Mouse (Mus musculus): ENCODE results near the gene Pllp. TPM values are rescaled to one million over a fixed set of nuclear protein-coding genes. Genes with fewer than 3 reads are reported as not detected.
A peak's percentile ranks its signal among the peaks of the same experiment; 100 is the strongest.

Gene Pllp
- polyA plus RNA-seq, 1 experiment from 2014 or later: 16.6 TPM

DNA sequence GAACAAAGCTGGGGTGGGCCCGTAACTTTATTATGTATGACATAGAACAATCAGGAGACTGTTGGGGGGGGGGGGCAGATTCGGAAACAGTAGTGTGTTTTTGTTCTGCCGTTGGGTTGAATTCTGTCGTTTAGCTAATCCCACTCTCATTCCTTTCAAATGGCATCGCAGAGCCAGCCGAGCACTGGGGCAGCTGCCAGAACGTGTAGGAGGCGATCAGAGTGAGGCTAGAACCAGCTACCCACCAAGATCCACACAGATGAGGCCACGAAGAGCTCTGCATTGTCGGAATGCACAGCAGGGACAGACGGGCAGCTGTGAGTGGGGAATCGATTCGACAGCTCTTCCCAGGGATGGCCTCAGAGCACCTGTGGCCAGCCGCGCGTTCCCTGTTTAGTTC lies 3.3 kb upstream of the Pllp start:
- no peak for DNase-seq (ENCODE audit: low spot score)
- H3K4me2 ChIP-seq (ENCODE audit: low read length): no peak overlapping the region

GRCm38 (mm10) chr8:94697956-94698355 lies 1.9 kb upstream of the Pllp start:
- WGBS: 75% methylated on average over 6 of the region's 6 CpGs
- H3K9me3 ChIP-seq (replicated peaks; ENCODE audit: low read length): no peaks in the 10 kb centered on the region
- 0 out of 2 replicates have a peak, but pooled peaks cover 7% of the 10 kb centered on the region for H3K4me1 ChIP-seq (replicated peaks; ENCODE audit: insufficient read depth, low read length)
- no peak overlapping the region for H3K9ac ChIP-seq (ENCODE audit: low read depth, low read length)
- no peak for ATAC-seq (replicated peaks; ENCODE audit: low FRiP score, low read depth)
- DNase-seq (ENCODE audit: low spot score): no peak
- no peak overlapping the region for H3K4me2 ChIP-seq (ENCODE audit: low read length)
- H3K36me3 ChIP-seq (ENCODE audit: insufficient read depth, low read length): no peaks in the 10 kb centered on the region
- H3K27ac ChIP-seq: no peak overlapping the region
- peaks cover 34% of the 10 kb centered on the region for H3K27me3 ChIP-seq (ENCODE audit: insufficient read depth, low read length)
- no peak overlapping the region for H3K4me3 ChIP-seq (replicated peaks; ENCODE audit: low read depth, low read length)
- TF ChIP-seq CTCF (IDR thresholded peaks at IDR 0.05; ENCODE audit: low read depth): no peak

More for the DNA sequence above, 3.3 kb upstream of the Pllp start:
- Histone ChIP-seq H3K9ac (ENCODE audit: low read depth, low read length) (no peak overlapping the region), H3K4me3 (replicated peaks; ENCODE audit: low read depth, low read length) (no peak overlapping the region), H3K36me3 (ENCODE audit: insufficient read depth, low read length) (no peaks in the 10 kb centered on the region), H3K4me1 (replicated peaks; ENCODE audit: insufficient read depth, low read length) (0 out of 2 replicates have a peak, but pooled peaks cover 7% of the 10 kb centered on the region), H3K9me3 (replicated peaks; ENCODE audit: low read length) (no peaks in the 10 kb centered on the region), H3K27me3 (ENCODE audit: insufficient read depth, low read length) (peaks cover 27% of the 10 kb centered on the region), H3K27ac (no peak overlapping the region)
- WGBS: 71% methylated on average over 16 of the region's 16 CpGs
- TF ChIP-seq CTCF (IDR thresholded peaks at IDR 0.05; ENCODE audit: low read depth): no peak
- ATAC-seq (replicated peaks; ENCODE audit: low FRiP score, low read depth): no peak

DNA sequence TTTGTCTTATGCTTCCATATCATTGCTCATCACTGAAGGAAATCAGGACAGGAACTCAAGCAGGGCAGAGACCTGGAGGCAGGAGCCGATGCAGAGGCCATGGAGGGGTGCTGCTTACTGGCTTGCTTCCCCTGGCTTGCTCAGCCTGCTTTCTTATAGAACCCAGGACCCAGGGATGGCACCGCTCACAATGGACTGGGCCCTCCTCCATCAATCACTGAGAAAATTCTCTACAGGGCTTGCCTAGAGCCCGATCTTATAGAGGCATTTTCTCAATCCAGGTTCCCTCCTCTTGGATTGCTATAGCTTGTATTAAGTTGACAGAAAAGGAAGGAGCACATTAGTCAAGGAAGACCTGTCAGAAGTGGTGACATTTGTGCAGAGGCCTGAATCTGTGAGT lies 488 bp upstream of the Pllp start:
- WGBS: 42% methylated on average over 3 of the region's 3 CpGs
- no peaks in the 10 kb centered on the region for H3K9me3 ChIP-seq (replicated peaks; ENCODE audit: low read length)
- DNase-seq (ENCODE audit: low spot score) (no peak), ATAC-seq (replicated peaks; ENCODE audit: low FRiP score, low read depth) (no peak)
- H3K27ac ChIP-seq: no peak overlapping the region
- no peak for TF ChIP-seq CTCF (IDR thresholded peaks at IDR 0.05; ENCODE audit: low read depth)
- H3K4me2 ChIP-seq (ENCODE audit: low read length): no peak overlapping the region
- no peaks in the 10 kb centered on the region for H3K36me3 ChIP-seq (ENCODE audit: insufficient read depth, low read length)
- H3K4me3 ChIP-seq (replicated peaks; ENCODE audit: low read depth, low read length): no peak overlapping the region
- H3K27me3 ChIP-seq (ENCODE audit: insufficient read depth, low read length): peaks cover 34% of the 10 kb centered on the region
- H3K9ac ChIP-seq (ENCODE audit: low read depth, low read length): no peak overlapping the region
- H3K4me1 ChIP-seq (replicated peaks; ENCODE audit: insufficient read depth, low read length): 0 out of 2 replicates have a peak, but pooled peaks cover 7% of the 10 kb centered on the region

DNA sequence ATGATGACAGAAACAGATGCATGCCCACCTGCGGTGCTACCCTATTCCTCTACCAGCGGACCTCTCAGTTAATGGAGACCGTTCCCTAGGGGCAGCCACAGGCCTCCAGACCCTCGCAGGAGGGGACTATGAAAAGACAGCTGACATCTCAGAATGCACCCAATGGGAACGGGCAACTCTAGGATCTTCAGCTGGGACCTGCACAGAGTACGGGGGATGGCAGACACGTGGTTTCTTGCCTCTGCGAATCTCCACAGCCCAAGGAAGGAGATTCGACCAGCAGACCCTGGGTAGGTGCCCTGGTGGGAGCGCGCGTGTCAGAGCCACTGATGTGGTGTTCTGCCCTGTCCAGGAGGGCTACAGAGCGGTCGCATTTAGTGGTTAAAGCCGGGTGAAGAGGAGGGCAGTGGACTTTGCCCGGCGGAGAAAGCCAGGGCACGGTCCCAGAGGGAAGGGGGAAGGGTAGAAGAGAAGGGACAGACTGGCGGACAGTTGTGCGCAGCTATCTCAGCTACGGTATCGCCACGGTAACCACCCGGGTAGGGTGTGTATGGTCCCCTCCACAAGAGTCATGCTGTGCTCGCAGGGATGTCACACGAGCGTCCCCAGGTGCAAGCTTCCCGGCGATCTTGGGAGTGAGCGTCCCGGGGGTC lies 611 bp downstream of the Pllp start:
- peaks cover 34% of the 10 kb centered on the region for H3K27me3 ChIP-seq (ENCODE audit: insufficient read depth, low read length)
- DNase-seq (ENCODE audit: low spot score): no peak

GRCm38 (mm10) chr8:94694701-94695100 lies 1.4 kb downstream of the Pllp start:
- Histone ChIP-seq H3K27ac (no peak overlapping the region), H3K4me2 (ENCODE audit: low read length) (peak overlapping the region; percentile 61; the same call in 1 of the 2 replicates), H3K36me3 (ENCODE audit: insufficient read depth, low read length) (no peaks in the 10 kb centered on the region), H3K9ac (ENCODE audit: low read depth, low read length) (no peak overlapping the region), H3K9me3 (replicated peaks; ENCODE audit: low read length) (no peaks in the 10 kb centered on the region), H3K4me3 (replicated peaks; ENCODE audit: low read depth, low read length) (no peak overlapping the region), H3K27me3 (ENCODE audit: insufficient read depth, low read length) (peaks cover 34% of the 10 kb centered on the region), H3K4me1 (replicated peaks; ENCODE audit: insufficient read depth, low read length) (0 out of 2 replicates have a peak, but pooled peaks cover 7% of the 10 kb centered on the region)
- DNase-seq (ENCODE audit: low spot score) (no peak), ATAC-seq (replicated peaks; ENCODE audit: low FRiP score, low read depth) (no peak)
- WGBS: 11% methylated on average over 6 of the region's 6 CpGs
- no peak for TF ChIP-seq CTCF (IDR thresholded peaks at IDR 0.05; ENCODE audit: low read depth)

More for the DNA sequence above, 611 bp downstream of the Pllp start:
- H3K4me1 ChIP-seq (replicated peaks; ENCODE audit: insufficient read depth, low read length): 0 out of 2 replicates have a peak, but pooled peaks cover 7% of the 10 kb centered on the region
- no peak overlapping the region for H3K27ac ChIP-seq
- ATAC-seq (replicated peaks; ENCODE audit: low FRiP score, low read depth): peak; percentile 61
- no peaks in the 10 kb centered on the region for H3K36me3 ChIP-seq (ENCODE audit: insufficient read depth, low read length)
- H3K9ac ChIP-seq (ENCODE audit: low read depth, low read length): 0 out of 2 replicates have a peak overlapping the region, but pooled peaks have one; percentile 1
- H3K9me3 ChIP-seq (replicated peaks; ENCODE audit: low read length): no peaks in the 10 kb centered on the region
- peak overlapping the region; percentile 61 for H3K4me2 ChIP-seq (ENCODE audit: low read length)
- H3K4me3 ChIP-seq (replicated peaks; ENCODE audit: low read depth, low read length): peak overlapping the region; percentile 36
- 2% methylated on average over 31 of the region's 31 CpGs for WGBS
- no peak for TF ChIP-seq CTCF (IDR thresholded peaks at IDR 0.05; ENCODE audit: low read depth)

DNA sequence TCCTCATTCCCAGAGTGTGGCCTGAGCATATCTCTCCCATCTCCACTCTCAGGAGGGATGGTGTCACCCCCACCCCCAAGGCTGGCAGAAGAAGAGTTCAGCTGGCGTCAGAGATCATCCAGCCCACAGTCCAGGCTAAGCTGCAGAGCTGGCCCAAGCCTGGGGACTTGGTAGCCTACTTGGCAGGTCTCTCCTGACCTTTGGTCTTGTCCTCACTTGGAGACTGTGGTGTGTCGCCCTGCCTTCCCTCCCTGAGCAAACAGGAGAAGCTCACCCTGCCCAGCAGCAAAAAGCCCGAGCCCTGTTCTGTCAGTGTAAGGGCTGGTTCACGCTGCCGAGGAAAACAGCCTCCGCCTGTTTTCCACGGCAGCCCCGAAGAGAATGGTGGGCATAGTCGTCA lies 10.1 kb downstream of the Pllp start:
- Histone ChIP-seq H3K27me3 (ENCODE audit: insufficient read depth, low read length) (no peaks in the 10 kb centered on the region), H3K36me3 (ENCODE audit: insufficient read depth, low read length) (no peaks in the 10 kb centered on the region), H3K4me3 (replicated peaks; ENCODE audit: low read depth, low read length) (no peak overlapping the region), H3K4me2 (ENCODE audit: low read length) (no peak overlapping the region), H3K9ac (ENCODE audit: low read depth, low read length) (no peak overlapping the region), H3K27ac (no peak overlapping the region), H3K4me1 (replicated peaks; ENCODE audit: insufficient read depth, low read length) (no peaks in the 10 kb centered on the region), H3K9me3 (replicated peaks; ENCODE audit: low read length) (no peaks in the 10 kb centered on the region)
- ATAC-seq (replicated peaks; ENCODE audit: low FRiP score, low read depth) (peak; percentile 47; the same call in 1 of the 2 replicates), DNase-seq (ENCODE audit: low spot score) (no peak)
- 67% methylated on average over 9 of the region's 9 CpGs for WGBS
- TF ChIP-seq CTCF (IDR thresholded peaks at IDR 0.05; ENCODE audit: low read depth): no peak

Measured in kidney, postnatal 0 days (tissue).